Mouse (Mus musculus) G1E (cell line): ENCODE results near the gene Smg9.

Experiments
- CTCF ChIP-seq: IDR thresholded peaks from 2 replicates; pipeline ENCODE4 v1.5.1; 2012; ENCODE audit warnings: low read depth, low read length, inconsistent platforms, mixed read lengths
- GATA1 ChIP-seq: IDR thresholded peaks from 2 replicates; pipeline ENCODE4 v1.6.1; 2012; ENCODE audit warnings: borderline replicate concordance, low read length, inconsistent platforms, mixed read lengths
- POLR2AphosphoS5 ChIP-seq: IDR thresholded peaks from 2 replicates; pipeline ENCODE4 v1.6.1; 2012; ENCODE audit warnings: low read depth, low read length, inconsistent platforms; ENCODE audit not compliant: insufficient replicate concordance
- TAL1 ChIP-seq: conservative IDR thresholded peaks from 2 replicates; pipeline ENCODE4 v1.6.1; 2012; ENCODE audit warnings: low read depth, low read length, inconsistent platforms, mixed read lengths

DNA sequence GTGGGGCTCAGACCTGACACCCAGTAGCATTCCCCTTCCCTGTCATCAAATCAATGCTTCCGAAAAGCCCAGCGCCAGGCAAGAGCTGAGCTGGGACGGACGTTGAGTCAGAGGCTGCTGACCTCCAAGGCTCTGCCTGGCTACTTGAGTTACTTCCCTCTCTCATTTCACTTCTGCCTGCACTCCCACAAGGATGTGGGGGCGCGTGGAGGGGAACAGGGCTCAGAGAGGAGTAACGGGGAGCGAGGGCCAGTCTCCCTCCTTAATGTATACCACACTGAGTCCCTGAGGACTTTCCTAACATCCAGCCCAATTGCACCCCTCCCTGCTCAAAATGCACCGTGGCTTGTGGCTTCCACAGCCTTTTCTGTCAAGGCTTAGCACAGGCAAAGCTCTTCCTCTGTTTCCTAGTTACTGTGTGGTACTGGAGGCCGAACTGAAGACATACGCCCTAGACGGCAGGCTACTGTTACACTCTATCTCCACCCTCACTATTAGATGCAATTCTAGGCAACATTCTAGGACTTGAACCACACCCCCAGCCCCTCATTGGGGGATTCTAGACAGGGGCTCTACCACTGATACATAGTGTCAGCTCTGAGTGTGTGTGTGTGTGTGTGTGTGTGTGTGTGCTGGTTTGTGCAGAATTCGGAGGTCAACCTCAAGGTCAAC is 9.8 kb upstream of the Smg9 start:
- TF ChIP-seq CTCF (no peak), GATA1 (no peak), POLR2AphosphoS5 (no peak), TAL1 (no peak)
